Mouse (Mus musculus) liver, embryonic 12.5 days (tissue): ENCODE measurements around the gene Bpifb6. TPM values are rescaled to one million over a fixed set of nuclear protein-coding genes. Genes with fewer than 3 reads are reported as not detected.

Source experiments
- ATAC-seq: fragments of 200-750 bp; cut with Nextera tagmentation; 2 replicates; pipeline ENCODE4 v1.8.0; 2017; ENCODE audit warnings: moderate number of reproducible peaks, mild to moderate bottlenecking, moderate library complexity
- H3K27ac ChIP-seq: fragments of 300-500 bp; sonication (generic); 2 replicates; pipeline ENCODE4 v1.5.1; 2016; ENCODE audit warnings: mild to moderate bottlenecking
- H3K27me3 ChIP-seq: fragments of 300-500 bp; sonication (generic); replicated peaks from 2 replicates; pipeline ENCODE4 v1.6.1; 2016; ENCODE audit warnings: mild to moderate bottlenecking, moderate library complexity
- H3K36me3 ChIP-seq: fragments of 300-500 bp; sonication (generic); 2 replicates; pipeline ENCODE4 v1.6.1; 2016; ENCODE audit warnings: mild to moderate bottlenecking, moderate library complexity
- H3K4me1 ChIP-seq: fragments of 300-500 bp; sonication (generic); 2 replicates; pipeline ENCODE4 v1.6.1; 2016
- H3K4me2 ChIP-seq: fragments of 300-500 bp; sonication (generic); 2 replicates; pipeline ENCODE4 v1.6.1; 2016; ENCODE audit warnings: mild to moderate bottlenecking, moderate library complexity
- H3K4me3 ChIP-seq: fragments of 300-500 bp; sonication (generic); 2 replicates; pipeline ENCODE4 v1.5.1; 2016; ENCODE audit warnings: mild to moderate bottlenecking, moderate library complexity
- H3K9ac ChIP-seq: fragments of 300-500 bp; sonication (generic); 2 replicates; pipeline ENCODE4 v1.6.1; 2016; ENCODE audit warnings: mild to moderate bottlenecking, moderate library complexity
- H3K9me3 ChIP-seq: fragments of 300-500 bp; sonication (generic); replicated peaks from 2 replicates; pipeline ENCODE4 v1.6.1; 2016; ENCODE audit warnings: mild to moderate bottlenecking, moderate library complexity
- WGBS: fragments of 180-500 bp; shearing (Covaris S2); methylation state at CpG from one replicate; pipeline ENCODE4 v1.1.7; 2016; ENCODE audit not compliant: insufficient replicate concordance; 5-methylcytosine and 5-hydroxymethylcytosine counted together
- polyA plus RNA-seq: library from polyadenylated mRNA; unstranded; fragments of >200 nt; fragmentation: Nextera tagmentation; extraction: Ambion mirVana; gene quantifications from 2 replicates; pipeline ENCODE4 v1.2.1, GENCODE M21; 2016

The Bpifb6 gene
- polyA plus RNA-seq, 1 experiment from 2014 or later, result not detected

DNA sequence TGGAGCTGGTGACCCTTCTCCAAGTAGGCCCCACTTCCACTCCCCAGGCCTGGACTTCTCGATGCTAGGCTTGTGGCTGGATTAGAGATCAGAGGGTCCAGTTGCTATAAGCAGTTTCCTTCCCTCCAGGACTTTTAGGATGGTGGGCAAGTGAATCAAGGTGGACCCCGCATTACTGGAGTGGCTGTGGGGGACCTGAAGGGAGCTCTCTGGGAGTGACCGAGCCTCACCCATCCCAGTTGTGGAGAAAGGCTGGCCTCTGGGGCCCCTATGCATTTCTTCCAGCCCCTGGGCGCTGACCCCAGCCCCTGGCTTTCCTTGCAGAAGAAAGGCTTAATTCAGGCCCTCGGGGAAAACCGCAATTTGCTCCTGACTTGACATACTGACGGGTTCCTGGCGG is 17.7 kb downstream of the Bpifb6 start, which contains the start of gene Bpifb3:
Gene Bpifb3, plus strand, starts transcription at position 301 of the 400 bp plus-strand sequence.
- no peaks in the 10 kb centered on the region for H3K9me3 ChIP-seq
- WGBS, result 70% methylated on average over 8 of the region's 8 CpGs
- H3K4me3 ChIP-seq, result no peak within 1 kb of the TSS

DNA sequence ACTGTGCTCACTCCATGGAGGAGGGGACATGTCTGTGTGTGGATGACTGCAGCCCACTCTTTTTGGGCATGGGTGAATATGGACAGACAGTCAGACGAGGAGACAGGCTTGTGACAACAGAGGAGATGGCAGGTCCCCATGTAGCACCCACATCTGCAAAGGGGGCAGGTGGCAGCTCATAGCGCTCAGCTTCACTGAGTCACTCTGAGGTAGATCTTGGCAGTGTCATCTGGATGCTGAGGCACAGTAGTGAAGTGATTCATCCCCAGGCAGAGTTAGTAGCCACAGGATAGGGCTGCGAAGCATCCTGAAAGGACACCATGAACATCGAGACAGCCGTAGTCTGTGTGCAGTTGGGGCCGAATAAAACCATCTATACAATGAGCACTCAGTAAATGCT is 21.1 kb downstream of the Bpifb6 start:
- H3K36me3 ChIP-seq, result no peaks in the 10 kb centered on the region
- no peak overlapping the region for H3K9ac ChIP-seq
- H3K27ac ChIP-seq, result no peak overlapping the region
- no peak overlapping the region for H3K4me3 ChIP-seq
- no peaks in the 10 kb centered on the region for H3K9me3 ChIP-seq
- ATAC-seq, result no peak
- H3K27me3 ChIP-seq, result no peaks in the 10 kb centered on the region; the same call in 1 of the 2 replicates
- no peaks in the 10 kb centered on the region for H3K4me1 ChIP-seq
- no peak overlapping the region for H3K4me2 ChIP-seq
- WGBS, result 68% methylated on average over 6 of the region's 6 CpGs

More for the DNA sequence above, 17.7 kb downstream of the Bpifb6 start, which contains the start of gene Bpifb3:
- ATAC-seq, result no peak
- H3K27ac ChIP-seq, result no peak within 1 kb of the TSS
- H3K9ac ChIP-seq, result no peak within 1 kb of the TSS
- H3K27me3 ChIP-seq, result no peaks in the 10 kb centered on the region
- no peaks in the 10 kb centered on the region for H3K4me1 ChIP-seq
- H3K4me2 ChIP-seq, result no peak within 1 kb of the TSS
- no peaks in the 10 kb centered on the region for H3K36me3 ChIP-seq

DNA sequence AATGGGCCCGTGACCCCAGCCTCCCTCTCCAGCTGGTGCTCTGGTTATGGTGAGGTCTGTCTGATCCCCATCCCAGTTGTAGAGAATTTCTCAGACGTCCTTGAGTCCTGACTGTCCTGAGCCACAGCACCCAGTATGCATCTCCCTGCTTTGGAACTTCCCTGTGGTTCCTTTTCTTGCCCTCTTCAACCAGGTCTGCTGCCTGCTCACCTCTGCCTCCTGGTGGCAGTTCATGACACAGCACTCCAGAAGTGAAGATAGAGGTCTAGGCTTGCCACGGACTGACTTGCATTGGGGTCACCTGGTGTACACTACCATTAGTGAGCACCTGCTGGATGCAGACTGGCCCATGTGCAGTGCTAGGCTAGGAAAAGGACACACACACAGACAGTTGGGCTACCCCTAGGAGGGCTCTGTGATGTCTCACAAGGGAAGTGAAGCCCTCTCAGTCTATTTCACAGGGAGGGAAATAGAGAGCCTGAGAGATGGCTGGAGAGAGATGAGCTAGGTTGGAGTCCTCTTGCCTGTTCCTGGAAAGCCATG is 29.8 kb downstream of the Bpifb6 start:
- WGBS, result 39% methylated on average over 3 of the region's 3 CpGs
- Histone ChIP-seq H3K9ac (no peak overlapping the region), H3K27me3 (no peaks in the 10 kb centered on the region)

DNA sequence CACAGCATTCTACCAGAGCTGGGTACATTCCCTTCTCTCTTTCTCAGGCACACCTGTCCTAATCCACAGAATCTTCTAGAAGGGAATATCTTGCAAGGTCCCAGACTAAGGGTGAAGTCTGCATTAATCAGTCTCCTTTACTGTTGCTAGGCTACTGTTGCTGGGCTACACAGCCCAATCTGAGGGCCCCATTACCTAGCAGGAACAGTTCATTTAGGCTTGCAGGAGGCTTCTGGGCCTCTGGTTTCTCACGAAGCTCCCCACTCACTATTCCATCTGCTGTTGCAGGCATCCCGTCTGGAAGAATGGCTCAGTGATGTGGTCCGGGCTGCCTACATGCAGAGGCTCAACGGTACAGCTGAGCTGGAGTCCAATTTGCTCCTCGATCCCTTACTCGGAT is 30.9 kb downstream of the Bpifb6 start:
- no peaks in the 10 kb centered on the region for H3K36me3 ChIP-seq
- no peak overlapping the region for H3K4me2 ChIP-seq
- no peak for ATAC-seq
- no peaks in the 10 kb centered on the region for H3K9me3 ChIP-seq
- H3K4me3 ChIP-seq, result no peak overlapping the region
- no peaks in the 10 kb centered on the region for H3K27me3 ChIP-seq
- H3K27ac ChIP-seq, result no peak overlapping the region
- WGBS, result 61% methylated on average over 6 of the region's 6 CpGs
- H3K4me1 ChIP-seq, result no peaks in the 10 kb centered on the region
- H3K9ac ChIP-seq, result no peak overlapping the region

More for the DNA sequence above, 29.8 kb downstream of the Bpifb6 start:
- no peaks in the 10 kb centered on the region for H3K9me3 ChIP-seq
- no peaks in the 10 kb centered on the region for H3K4me1 ChIP-seq
- no peak; the same call in 1 of the 2 replicates for ATAC-seq
- H3K4me2 ChIP-seq, result no peak overlapping the region
- H3K27ac ChIP-seq, result no peak overlapping the region
- no peak overlapping the region for H3K4me3 ChIP-seq
- no peaks in the 10 kb centered on the region for H3K36me3 ChIP-seq

DNA sequence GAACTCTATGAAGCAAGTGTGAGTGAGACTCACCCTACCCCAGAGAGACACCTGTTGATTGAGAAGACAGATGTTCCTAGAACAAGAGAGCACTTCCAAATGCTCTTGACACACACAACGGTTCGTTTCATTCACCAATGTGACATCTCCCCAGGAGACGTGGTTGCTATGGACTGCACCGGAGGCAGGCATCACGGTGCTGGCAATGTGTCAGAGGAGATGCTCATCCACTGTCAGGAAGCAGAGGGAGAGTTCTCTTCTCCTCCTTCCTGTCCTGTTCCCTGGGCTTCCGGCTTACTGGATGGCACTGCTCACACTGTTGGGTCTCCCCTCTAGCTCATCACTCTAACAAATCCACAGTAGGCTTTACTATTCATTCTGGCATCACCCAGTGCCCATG is 33.1 kb downstream of the Bpifb6 start:
- no peak for ATAC-seq
- no peaks in the 10 kb centered on the region for H3K4me1 ChIP-seq
- no peaks in the 10 kb centered on the region for H3K36me3 ChIP-seq
- H3K4me2 ChIP-seq, result no peak overlapping the region
- H3K27ac ChIP-seq, result no peak overlapping the region
- no peaks in the 10 kb centered on the region for H3K9me3 ChIP-seq
- H3K27me3 ChIP-seq, result no peaks in the 10 kb centered on the region
- 69% methylated on average over 6 of the region's 6 CpGs for WGBS
- H3K9ac ChIP-seq, result no peak overlapping the region
- H3K4me3 ChIP-seq, result no peak overlapping the region

DNA sequence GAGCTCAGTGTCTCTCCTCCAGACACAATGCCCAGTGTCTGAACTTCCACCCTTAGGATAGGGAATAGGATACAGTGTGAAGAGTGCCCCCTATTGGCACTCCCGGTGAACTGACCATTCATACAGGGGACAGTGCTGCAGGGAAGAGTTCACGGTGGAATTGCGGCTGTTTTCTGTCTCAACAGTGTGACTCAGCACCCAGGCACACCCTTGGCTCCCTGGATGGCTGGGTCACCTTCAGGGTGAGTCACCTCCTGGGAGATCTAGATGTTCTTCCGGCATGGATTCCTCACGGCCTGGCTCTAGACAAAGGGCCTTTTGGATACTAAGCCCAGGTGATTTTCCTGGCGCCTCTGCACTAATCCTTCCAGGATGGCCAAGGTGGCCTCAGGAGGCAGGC is 35.2 kb downstream of the Bpifb6 start:
- no peaks in the 10 kb centered on the region for H3K36me3 ChIP-seq
- H3K9me3 ChIP-seq, result no peaks in the 10 kb centered on the region
- 79% methylated on average over 6 of the region's 6 CpGs for WGBS
- no peak overlapping the region for H3K4me3 ChIP-seq
- no peaks in the 10 kb centered on the region for H3K27me3 ChIP-seq
- H3K4me2 ChIP-seq, result no peak overlapping the region
- no peaks in the 10 kb centered on the region for H3K4me1 ChIP-seq
- no peak overlapping the region for H3K9ac ChIP-seq
- no peak for ATAC-seq
- no peak overlapping the region for H3K27ac ChIP-seq

DNA sequence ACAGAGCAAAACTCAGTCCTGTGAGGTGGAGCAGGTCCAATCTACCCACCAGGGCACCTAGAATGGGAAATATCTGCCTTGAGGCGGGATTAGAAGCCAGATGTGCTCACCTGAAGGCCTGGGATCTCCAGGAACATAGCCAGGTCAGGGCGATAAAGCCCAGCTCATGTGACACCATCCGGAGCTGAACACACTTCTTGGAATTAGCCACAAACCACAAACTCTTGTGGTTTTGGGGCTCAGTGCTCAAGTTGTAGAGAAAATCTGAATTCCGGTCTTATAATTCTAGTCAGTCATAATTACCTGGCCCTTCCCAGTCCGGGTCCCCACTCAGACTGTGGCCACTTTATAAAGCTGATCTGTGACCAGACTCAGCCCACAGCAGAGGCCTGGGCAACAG is 37.7 kb downstream of the Bpifb6 start, which contains the start of gene Bpifb4:
Gene Bpifb4, plus strand, starts transcription at position 370 of the 400 bp plus-strand sequence.
- no peak for ATAC-seq
- H3K27me3 ChIP-seq, result no peaks in the 10 kb centered on the region

DNA sequence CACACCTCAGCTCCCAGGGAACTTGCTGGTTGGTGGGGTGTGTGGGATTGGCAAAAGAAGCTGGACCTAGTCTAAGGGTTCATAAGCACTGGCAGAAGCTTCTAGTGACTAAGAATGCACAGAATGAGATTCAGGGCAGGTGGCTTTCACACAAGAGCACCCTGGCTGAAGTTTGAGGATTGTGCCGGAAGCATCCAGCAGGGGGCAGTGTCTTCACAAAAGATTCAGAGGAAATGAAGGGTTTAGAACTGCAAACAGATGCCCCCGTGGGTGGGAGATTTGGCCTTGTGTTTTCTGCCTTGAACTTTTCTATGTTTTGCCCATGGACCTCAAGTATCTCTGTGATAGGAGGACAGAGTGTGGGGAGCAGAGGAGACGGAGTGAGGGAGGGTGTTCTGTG is 43.3 kb downstream of the Bpifb6 start:
- no peak overlapping the region for H3K27ac ChIP-seq
- ATAC-seq, result no peak
- H3K9ac ChIP-seq, result no peak overlapping the region
- H3K27me3 ChIP-seq, result no peaks in the 10 kb centered on the region
- H3K4me3 ChIP-seq, result no peak overlapping the region
- no peak overlapping the region for H3K4me2 ChIP-seq
- WGBS, result 18% methylated on average over 3 of the region's 3 CpGs
- H3K4me1 ChIP-seq, result no peaks in the 10 kb centered on the region
- no peaks in the 10 kb centered on the region for H3K36me3 ChIP-seq
- no peaks in the 10 kb centered on the region for H3K9me3 ChIP-seq

More for the DNA sequence above, 37.7 kb downstream of the Bpifb6 start, which contains the start of gene Bpifb4:
- H3K4me2 ChIP-seq, result no peak within 1 kb of the TSS
- no peak within 1 kb of the TSS for H3K27ac ChIP-seq
- no peak within 1 kb of the TSS for H3K9ac ChIP-seq
- WGBS, result 42% methylated on average over 5 of the region's 5 CpGs
- no peaks in the 10 kb centered on the region for H3K9me3 ChIP-seq
- no peaks in the 10 kb centered on the region for H3K4me1 ChIP-seq
- no peaks in the 10 kb centered on the region for H3K36me3 ChIP-seq
- H3K4me3 ChIP-seq, result no peak within 1 kb of the TSS

DNA sequence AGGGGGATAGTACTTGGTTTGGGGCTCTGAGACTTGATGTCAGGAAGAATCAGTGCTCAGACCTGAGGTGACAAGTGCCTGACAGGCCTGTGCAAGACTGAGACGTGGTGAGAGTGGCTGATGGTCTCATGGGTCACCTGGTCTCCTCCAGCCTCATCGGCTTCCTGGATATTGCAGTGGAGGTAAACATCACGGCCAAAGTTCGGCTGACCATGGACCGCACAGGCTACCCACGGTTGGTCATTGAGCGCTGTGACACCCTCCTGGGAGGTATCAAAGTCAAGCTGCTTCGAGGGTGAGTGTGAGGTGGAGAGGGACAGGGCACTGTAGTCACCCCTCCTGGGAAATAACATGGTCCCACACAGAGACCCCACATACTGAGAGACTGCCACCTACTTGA is 44.4 kb downstream of the Bpifb6 start:
- Histone ChIP-seq H3K4me1 (no peaks in the 10 kb centered on the region), H3K9me3 (no peaks in the 10 kb centered on the region), H3K9ac (no peak overlapping the region), H3K4me3 (no peak overlapping the region), H3K36me3 (no peaks in the 10 kb centered on the region), H3K27ac (no peak overlapping the region), H3K27me3 (no peaks in the 10 kb centered on the region), H3K4me2 (no peak overlapping the region)
- WGBS, result 70% methylated on average over 8 of the region's 8 CpGs
- ATAC-seq, result no peak

DNA sequence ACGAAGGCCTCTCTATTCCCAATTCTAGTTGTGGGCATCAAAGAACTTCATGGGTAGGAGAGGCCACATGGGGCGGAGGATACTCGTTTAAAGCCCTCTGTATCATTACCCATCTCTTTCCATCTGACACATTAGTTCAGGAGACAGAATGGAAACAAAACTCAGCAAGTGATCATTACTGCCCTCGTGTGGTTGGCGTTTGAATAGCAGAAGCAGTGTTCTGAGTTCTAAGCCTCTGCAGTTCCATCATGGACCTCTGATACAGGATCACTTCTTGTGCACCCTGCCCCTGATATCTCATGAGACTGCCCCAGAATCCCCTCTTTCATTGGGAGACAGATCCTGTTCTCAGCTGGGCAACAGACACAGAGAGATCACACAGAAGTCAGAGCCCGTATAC is 52.7 kb downstream of the Bpifb6 start:
- Histone ChIP-seq H3K27ac (no peak overlapping the region), H3K4me1 (no peaks in the 10 kb centered on the region), H3K4me3 (no peak overlapping the region), H3K27me3 (no peaks in the 10 kb centered on the region), H3K9ac (no peak overlapping the region), H3K36me3 (no peaks in the 10 kb centered on the region), H3K4me2 (no peak overlapping the region), H3K9me3 (no peaks in the 10 kb centered on the region)
- 24% methylated on average over 6 of the region's 6 CpGs for WGBS
- no peak for ATAC-seq

DNA sequence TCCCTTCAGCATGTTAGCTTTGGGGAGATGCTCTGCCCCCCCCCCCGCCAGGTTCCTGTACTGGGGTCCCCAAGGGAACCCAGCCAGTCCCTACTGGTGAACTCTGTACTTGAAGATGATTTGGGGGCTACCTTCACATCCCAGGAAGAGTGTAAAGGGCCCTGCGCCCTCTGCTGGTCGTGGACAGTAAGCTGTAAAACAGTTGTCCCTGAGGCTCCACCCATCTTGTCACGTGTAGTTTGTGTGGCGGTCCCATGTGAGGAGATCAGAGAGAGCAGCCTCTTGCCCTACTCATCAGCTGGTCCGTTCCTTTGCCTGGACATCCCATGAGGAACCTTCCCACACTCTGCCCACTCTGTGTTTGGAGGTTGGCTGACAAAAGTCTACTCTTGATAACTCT is 53.6 kb downstream of the Bpifb6 start:
- no peaks in the 10 kb centered on the region for H3K36me3 ChIP-seq
- H3K9me3 ChIP-seq, result no peaks in the 10 kb centered on the region
- H3K4me3 ChIP-seq, result no peak overlapping the region
- ATAC-seq, result no peak
- H3K4me2 ChIP-seq, result peak overlapping the region; percentile 30
- H3K27me3 ChIP-seq, result no peaks in the 10 kb centered on the region
- no peak overlapping the region for H3K9ac ChIP-seq
- H3K27ac ChIP-seq, result no peak overlapping the region
- WGBS, result 4% methylated on average over 6 of the region's 6 CpGs
- H3K4me1 ChIP-seq, result no peaks in the 10 kb centered on the region
